Mouse (Mus musculus): ENCODE measurements around the gene Alpk3.

DNA sequence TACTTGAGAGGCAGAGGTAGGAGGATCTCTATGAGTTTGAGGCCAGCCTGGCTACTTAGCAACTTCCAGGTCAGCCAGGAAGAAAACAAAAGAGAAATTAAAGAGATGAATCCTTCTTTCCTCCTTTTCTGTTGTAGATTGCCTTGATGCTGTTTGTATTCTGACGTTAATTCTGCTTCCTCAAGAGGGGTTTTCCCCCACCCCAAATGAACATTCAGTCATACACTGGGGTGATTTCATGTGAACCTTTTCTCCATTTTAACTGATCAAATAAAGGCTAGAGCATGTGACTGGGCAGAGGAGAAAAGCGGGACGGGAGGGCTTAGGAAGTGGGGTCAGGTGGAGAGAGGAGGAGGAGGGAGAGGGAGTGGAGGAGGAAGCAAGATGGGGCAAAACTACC lies 49.1 kb upstream of the Alpk3 start:
- TF ChIP-seq EP300 (optimal IDR thresholded peaks at IDR 0.05) (no peak), CTCF (IDR thresholded peaks at IDR 0.05; ENCODE audit: low read depth) (no peak)
